Comparison of ENCODE assay signal across 8 mouse cellular contexts in the genomic region with DNA sequence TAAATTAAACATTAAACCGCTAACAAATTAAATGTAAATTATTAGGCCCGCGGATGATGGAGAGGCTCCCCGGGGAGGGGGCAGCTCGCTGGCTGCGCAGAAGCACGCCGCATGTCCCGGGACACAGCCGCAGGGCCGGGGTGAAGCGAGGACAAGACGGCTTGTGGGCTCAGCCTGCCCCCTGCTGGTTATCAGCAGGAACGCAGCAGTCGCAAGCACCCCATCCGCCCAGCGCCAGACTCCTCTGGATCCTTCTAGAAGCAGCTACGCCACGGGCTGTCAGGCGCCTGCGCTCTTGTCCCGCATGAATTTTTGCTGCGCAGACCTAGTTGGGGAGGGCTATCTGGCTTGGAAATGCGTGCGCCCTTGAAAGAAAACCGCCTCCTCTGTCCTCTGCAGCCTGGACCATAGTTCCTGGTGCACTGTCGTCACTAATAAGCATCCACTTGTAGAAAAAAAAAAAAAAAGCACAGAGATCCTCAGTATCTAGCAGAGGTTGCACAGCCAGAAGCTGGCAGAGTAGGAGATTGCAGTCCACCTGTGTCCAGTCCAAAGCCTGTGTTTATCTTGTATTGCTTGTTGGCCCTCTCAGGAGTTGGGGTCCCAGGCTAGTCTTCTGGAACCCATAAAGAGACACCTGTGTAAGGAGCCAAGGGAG.
DNase-seq lines count a peak whose midpoint lies in the region; ATAC-seq lines count a peak whose summit lies in the region.

No protein-coding gene starts in this region.

- ATAC-seq in hindbrain, embryonic 16.5 days: peak; percentile 81
- peak; percentile 94 for ATAC-seq in megakaryocyte, adult 5-6 weeks (ENCODE audit: poor library complexity, severe bottlenecking)

- peak overlapping the region; percentile 54 for H3K4me2 ChIP-seq in hindbrain, embryonic 16.5 days (ENCODE audit: low read length)

- no peaks in the 10 kb centered on the region for H3K9me3 ChIP-seq in hindbrain, embryonic 16.5 days (ENCODE audit: control insufficient read depth, low read length)

- H3K27ac ChIP-seq in hindbrain, embryonic 16.5 days (ENCODE audit: low read depth, low read length): no peak overlapping the region

- peak; percentile 84 for DNase-seq in R1 (ENCODE audit: low read depth, low spot score)
- DNase-seq in cerebellum, postnatal 36 days: peak; percentile 77 to 79
- DNase-seq in gastrocnemius, adult 18-20 months (ENCODE audit: low spot score): peak; percentile 90
- DNase-seq in left cerebral cortex, adult 11 months (ENCODE audit: low spot score): peak; percentile 78
- peak; percentile 76 to 85 for DNase-seq in right cerebral cortex, adult 2 months (ENCODE audit: low spot score in 2 of 2)
- DNase-seq in urinary bladder, postnatal 14 days (ENCODE audit: low spot score): peak; percentile 88

- peaks cover 14% of the 10 kb centered on the region for H3K4me1 ChIP-seq in hindbrain, embryonic 16.5 days (ENCODE audit: control insufficient read depth, insufficient read depth, low read depth, low read length)

- no peaks in the 10 kb centered on the region for H3K36me3 ChIP-seq in hindbrain, embryonic 16.5 days (ENCODE audit: control insufficient read depth, insufficient read depth, low read length)

- no peak overlapping the region for H3K4me3 ChIP-seq in hindbrain, embryonic 16.5 days (ENCODE audit: low read length)

- peaks cover 7% of the 10 kb centered on the region for H3K27me3 ChIP-seq in hindbrain, embryonic 16.5 days (replicated peaks; ENCODE audit: control insufficient read depth, insufficient read depth, low read length)

- 3% methylated on average over 24 of the region's 27 CpGs for WGBS in hindbrain, embryonic 16.5 days

- 0 out of 2 replicates have a peak overlapping the region, but pooled peaks have one; percentile 35 for H3K9ac ChIP-seq in hindbrain, embryonic 16.5 days (ENCODE audit: low read depth, low read length)
